Mouse (Mus musculus) intestine, postnatal 0 days (tissue): Measurements from ENCODE around the gene Grifin. TPM values are rescaled to one million over a fixed set of nuclear protein-coding genes. Genes with fewer than 3 reads are reported as not detected.

Source experiments
- ATAC-seq: fragments of 200-750 bp; cut with Nextera tagmentation; 2 replicates; pipeline ENCODE4 v1.8.0; 2017; ENCODE audit warnings: mild to moderate bottlenecking, moderate TSS enrichment, moderate library complexity
- H3K27ac ChIP-seq: fragments of 300-500 bp; sonication (generic); 2 replicates; pipeline ENCODE4 v1.5.1; 2014; ENCODE audit warnings: mild to moderate bottlenecking, low read depth, low read length, moderate library complexity
- H3K27me3 ChIP-seq: fragments of 300-500 bp; sonication (generic); replicated peaks from 2 replicates; pipeline ENCODE4 v1.6.1; 2014; ENCODE audit warnings: low read length, mixed read lengths; ENCODE audit not compliant: control insufficient read depth, insufficient read depth
- H3K36me3 ChIP-seq: fragments of 300-500 bp; sonication (generic); 2 replicates; pipeline ENCODE4 v1.6.1; 2014; ENCODE audit warnings: mild to moderate bottlenecking, moderate library complexity; ENCODE audit not compliant: control insufficient read depth, insufficient read depth
- H3K4me1 ChIP-seq: fragments of 300-500 bp; sonication (generic); replicated peaks from 2 replicates; pipeline ENCODE4 v1.6.1; 2014; ENCODE audit warnings: antibody characterized with exemption, low read length, mixed read lengths; ENCODE audit not compliant: control insufficient read depth, insufficient read depth
- H3K4me2 ChIP-seq: fragments of 300-500 bp; sonication (generic); replicated peaks from 2 replicates; pipeline ENCODE4 v1.6.1; 2014; ENCODE audit warnings: low read depth, mild to moderate bottlenecking, moderate library complexity
- H3K4me3 ChIP-seq: fragments of 300-500 bp; sonication (generic); 2 replicates; pipeline ENCODE4 v1.5.1; 2014; ENCODE audit warnings: low read depth, low read length
- H3K9ac ChIP-seq: fragments of 300-500 bp; sonication (generic); 2 replicates; pipeline ENCODE4 v1.6.1; 2014; ENCODE audit warnings: mild to moderate bottlenecking, low read depth, low read length
- H3K9me3 ChIP-seq: fragments of 300-500 bp; sonication (generic); 2 replicates; pipeline ENCODE4 v1.6.1; 2016; ENCODE audit warnings: mixed run types; ENCODE audit not compliant: control insufficient read depth
- CTCF ChIP-seq: sonication (generic); IDR thresholded peaks from 2 replicates; pipeline ENCODE4 v1.5.1; 2016; ENCODE audit warnings: low read depth, mild to moderate bottlenecking, control low read depth, antibody characterized with exemption, moderate library complexity
- WGBS: fragments of 180-500 bp; shearing (Covaris S2); extraction: QIAGEN DNeasy Blood & Tissue Kit; methylation state at CpG from one replicate; pipeline ENCODE4 v1.1.7; 2014; 5-methylcytosine and 5-hydroxymethylcytosine counted together
- polyA plus RNA-seq: library from polyadenylated mRNA; unstranded; fragments of >200 nt; fragmentation: Nextera tagmentation; extraction: Ambion mirVana; gene quantifications from 2 replicates; pipeline ENCODE4 v1.2.1, GENCODE M21; 2015

The Grifin gene
- polyA plus RNA-seq: 1.1 and 1.5 TPM in 2 replicates

DNA sequence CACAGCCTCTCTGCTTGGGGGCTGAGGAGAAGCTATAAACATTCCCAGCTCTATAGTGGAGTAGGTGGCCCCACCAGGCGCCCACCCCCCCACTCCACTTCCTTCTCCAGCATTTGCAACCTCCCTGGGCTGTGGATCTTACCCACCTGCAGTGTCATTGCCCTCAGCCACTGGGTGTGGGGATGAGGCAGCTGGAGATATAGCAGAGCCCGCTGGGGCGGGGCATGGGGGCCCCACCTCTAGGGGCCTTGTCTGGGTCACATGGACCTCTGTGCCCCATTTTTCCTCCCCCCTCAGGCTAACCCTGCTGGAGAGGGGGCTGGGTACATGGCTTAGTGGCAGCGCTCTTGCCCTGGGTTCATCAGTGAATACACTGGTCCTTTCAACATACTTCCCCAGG lies at the start of gene Grifin:
Grifin (minus strand) TSS at position 176 of the 400 bp plus-strand sequence.
- no peak for TF ChIP-seq CTCF
- no peaks in the 10 kb centered on the region for H3K36me3 ChIP-seq
- 0 out of 2 replicates have a peak, but pooled peaks have one; percentile 12 for ATAC-seq
- no peak within 1 kb of the TSS for H3K9ac ChIP-seq
- H3K4me1 ChIP-seq: peaks cover 5% of the 10 kb centered on the region; the same call in 1 of the 2 replicates
- no peak within 1 kb of the TSS for H3K27ac ChIP-seq
- 63% methylated on average over 4 of the region's 4 CpGs for WGBS
- no peaks in the 10 kb centered on the region for H3K27me3 ChIP-seq
- H3K4me3 ChIP-seq: no peak within 1 kb of the TSS
- no peak within 1 kb of the TSS; the same call in 1 of the 2 replicates for H3K4me2 ChIP-seq
- no peaks in the 10 kb centered on the region for H3K9me3 ChIP-seq

DNA sequence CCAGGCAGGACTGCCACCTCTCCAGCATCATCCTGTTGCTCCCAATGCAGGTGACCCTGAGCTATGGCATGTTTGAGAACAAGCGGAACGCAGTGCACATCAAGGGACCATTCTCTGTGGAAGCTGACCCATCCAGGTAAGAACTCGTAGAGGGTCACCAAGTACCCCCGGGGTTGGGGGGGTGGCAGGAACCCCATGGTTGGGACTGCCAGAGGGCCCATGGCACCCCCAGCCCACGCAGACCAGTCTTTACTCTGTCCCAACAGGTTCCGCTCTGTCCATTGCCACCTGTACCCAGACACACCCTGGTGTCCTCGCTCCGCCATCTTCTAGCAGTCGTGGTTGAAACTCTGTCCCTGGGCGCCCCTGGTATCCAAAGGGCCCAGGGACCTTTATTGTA lies 49.3 kb upstream of the Grifin start:
- whole genome bisulfite sequencing: 91% methylated on average over 10 of the region's 10 CpGs
- no peak overlapping the region for H3K27ac ChIP-seq
- no peak overlapping the region for H3K4me3 ChIP-seq
- H3K9me3 ChIP-seq: no peaks in the 10 kb centered on the region
- TF ChIP-seq CTCF: no peak
- H3K9ac ChIP-seq: no peak overlapping the region
- no peaks in the 10 kb centered on the region; the same call in none of the 2 replicates for H3K27me3 ChIP-seq
- peaks cover 15% of the 10 kb centered on the region; the same call in 1 of the 2 replicates for H3K36me3 ChIP-seq
- ATAC-seq: no peak
- H3K4me1 ChIP-seq: peaks cover 12% of the 10 kb centered on the region
- H3K4me2 ChIP-seq: no peak overlapping the region

DNA sequence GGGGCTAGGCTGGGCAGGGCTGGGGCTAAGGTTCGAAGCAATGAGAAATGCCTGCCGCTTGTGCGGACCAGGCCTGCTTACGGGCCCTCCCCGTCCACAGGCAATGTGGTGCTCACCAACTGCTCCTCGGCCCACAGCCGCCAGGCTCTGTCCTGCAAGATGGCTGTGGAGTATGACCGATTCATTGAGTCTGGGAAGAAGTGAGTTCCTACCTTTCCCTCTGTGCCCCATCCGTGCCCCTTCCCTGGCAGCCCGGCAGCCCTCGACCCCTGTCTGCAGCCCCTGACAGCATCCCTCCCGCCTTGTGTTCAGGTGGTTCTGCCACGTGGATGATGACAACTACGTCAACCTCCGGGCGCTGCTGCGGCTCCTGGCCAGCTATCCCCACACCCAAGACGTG lies 47.3 kb upstream of the Grifin start:
- H3K9ac ChIP-seq: peak overlapping the region; percentile 26; the same call in 1 of the 2 replicates
- H3K4me2 ChIP-seq: peak overlapping the region; percentile 89
- no peaks in the 10 kb centered on the region for H3K9me3 ChIP-seq
- H3K4me3 ChIP-seq: no peak overlapping the region
- H3K27ac ChIP-seq: peak overlapping the region; percentile 50; the same call in 1 of the 2 replicates
- no peak for TF ChIP-seq CTCF
- WGBS: 44% methylated on average over 18 of the region's 18 CpGs
- H3K4me1 ChIP-seq: peaks cover 12% of the 10 kb centered on the region
- H3K27me3 ChIP-seq: no peaks in the 10 kb centered on the region; the same call in none of the 2 replicates
- H3K36me3 ChIP-seq: peaks cover 15% of the 10 kb centered on the region; the same call in 1 of the 2 replicates
- ATAC-seq: no peak

DNA sequence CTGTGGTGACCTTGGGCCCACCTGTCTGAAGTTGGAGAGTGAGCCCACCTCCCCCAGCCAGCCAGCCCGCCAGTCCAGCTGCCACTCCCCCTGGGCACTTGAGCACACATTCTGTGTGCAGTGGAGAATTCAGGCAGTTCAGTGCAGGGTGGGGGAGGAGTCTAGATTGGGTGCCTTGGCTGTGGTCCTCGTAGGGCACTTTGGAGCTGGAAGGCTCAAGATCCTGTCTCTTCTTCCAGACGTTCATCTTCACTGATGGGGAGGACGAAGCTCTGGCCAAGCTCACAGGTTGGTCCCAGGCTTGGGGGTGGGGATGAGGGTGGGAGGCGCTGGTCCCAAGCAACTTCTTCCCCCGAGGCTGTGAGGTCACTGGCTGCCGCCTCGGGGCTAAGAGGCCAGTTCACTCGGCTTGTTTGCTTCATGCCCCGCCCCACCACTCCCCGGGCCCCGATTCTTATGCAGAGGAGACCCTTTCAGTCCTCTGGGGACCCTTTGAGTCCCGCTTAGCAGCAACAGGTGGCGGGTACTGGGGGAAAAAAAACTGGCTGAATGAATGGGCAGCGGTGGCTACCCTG lies 46.8 kb upstream of the Grifin start:
- peaks cover 4% of the 10 kb centered on the region for H3K27me3 ChIP-seq
- TF ChIP-seq CTCF: no peak
- H3K4me2 ChIP-seq: peak overlapping the region; percentile 89
- 22% methylated on average over 15 of the region's 15 CpGs for WGBS
- H3K36me3 ChIP-seq: peaks cover 15% of the 10 kb centered on the region; the same call in 1 of the 2 replicates
- H3K27ac ChIP-seq: peak overlapping the region; percentile 50; the same call in 1 of the 2 replicates
- no peak; the same call in 1 of the 2 replicates for ATAC-seq
- H3K4me1 ChIP-seq: peaks cover 12% of the 10 kb centered on the region
- H3K4me3 ChIP-seq: peak overlapping the region; percentile 60; the same call in 1 of the 2 replicates
- H3K9me3 ChIP-seq: no peaks in the 10 kb centered on the region
- H3K9ac ChIP-seq: peak overlapping the region; percentile 26; the same call in 1 of the 2 replicates

DNA sequence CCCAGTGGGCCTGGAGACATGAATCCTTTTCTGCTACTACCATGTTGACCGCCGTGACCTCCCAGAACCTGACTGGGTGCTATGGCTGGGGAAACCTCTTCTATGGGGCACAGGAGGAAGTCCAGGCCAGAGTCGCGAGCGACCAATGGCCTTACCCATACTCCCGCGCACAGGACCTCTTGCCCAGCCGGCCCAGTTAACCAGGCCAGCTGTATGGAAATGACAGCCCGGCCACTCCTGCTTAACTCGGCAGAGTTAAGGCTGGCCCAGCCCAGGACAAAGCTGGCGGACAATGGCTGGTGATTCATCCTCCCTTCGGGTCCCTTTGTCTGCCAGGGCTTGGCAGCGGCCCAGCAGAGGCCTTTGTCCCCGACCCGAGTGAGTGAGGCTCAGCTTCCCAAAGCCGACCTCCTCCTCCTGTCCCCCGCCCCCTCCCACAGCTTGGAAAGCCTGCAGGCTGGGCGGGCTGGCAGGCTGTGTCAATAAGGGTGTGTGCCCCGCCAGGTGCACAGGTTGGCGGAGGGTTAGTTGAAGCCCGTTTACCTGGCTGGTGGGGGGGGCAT lies 46.2 kb upstream of the Grifin start:
- Histone ChIP-seq H3K4me1 (peaks cover 12% of the 10 kb centered on the region), H3K4me2 (peak overlapping the region; percentile 89), H3K36me3 (peaks cover 15% of the 10 kb centered on the region; the same call in 1 of the 2 replicates), H3K9ac (0 out of 2 replicates have a peak overlapping the region, but pooled peaks have one; percentile 22), H3K27me3 (peaks cover 9% of the 10 kb centered on the region), H3K9me3 (no peaks in the 10 kb centered on the region), H3K27ac (peak overlapping the region; percentile 84), H3K4me3 (peak overlapping the region; percentile 60)
- no peak for TF ChIP-seq CTCF
- 9% methylated on average over 20 of the region's 21 CpGs for WGBS
- peak; percentile 86 for ATAC-seq

DNA sequence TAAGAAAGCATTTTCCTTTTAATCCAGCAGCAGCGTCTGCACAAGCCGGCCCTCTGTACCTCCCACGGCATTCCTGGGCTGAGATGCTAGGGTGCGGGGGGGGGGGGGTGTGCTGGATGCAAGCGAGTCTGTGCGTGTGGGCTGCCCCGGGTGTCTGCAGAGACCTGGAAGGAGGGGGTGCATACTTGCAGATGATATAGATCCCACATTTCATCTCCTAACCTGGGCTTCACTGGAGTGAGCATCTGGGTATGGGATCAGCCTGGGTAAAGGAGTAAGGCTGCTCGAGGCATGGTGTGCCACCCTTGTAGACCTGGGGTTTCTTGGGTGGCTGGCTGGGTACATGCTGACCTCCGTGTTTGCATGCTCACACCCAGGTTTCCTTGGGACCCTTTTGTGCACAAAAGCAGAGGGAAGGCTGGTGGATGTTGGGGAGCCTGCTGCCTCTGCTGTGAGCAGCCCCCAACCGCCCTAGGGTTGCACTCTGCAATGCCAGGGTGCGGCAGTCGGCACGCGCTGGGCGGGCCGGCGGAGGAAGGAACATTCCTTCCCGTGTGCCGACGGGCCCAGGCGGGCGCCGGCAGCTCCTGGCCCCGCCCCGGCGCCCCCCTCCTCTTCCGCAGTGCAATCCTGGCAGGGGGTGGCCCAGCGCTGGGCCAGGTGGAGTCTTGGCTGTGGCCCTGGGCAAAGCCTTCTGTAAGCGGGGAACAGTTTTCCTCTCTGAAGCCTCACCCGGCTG lies 45.6 kb upstream of the Grifin start:
- ATAC-seq: peak; percentile 36
- WGBS: 2% methylated on average over 24 of the region's 30 CpGs
- Histone ChIP-seq H3K36me3 (peaks cover 15% of the 10 kb centered on the region; the same call in 1 of the 2 replicates), H3K27me3 (peaks cover 9% of the 10 kb centered on the region), H3K27ac (peak overlapping the region; percentile 84), H3K9ac (peak overlapping the region; percentile 22; the same call in 1 of the 2 replicates), H3K9me3 (no peaks in the 10 kb centered on the region), H3K4me2 (peak overlapping the region; percentile 89), H3K4me3 (peak overlapping the region; percentile 60), H3K4me1 (peaks cover 12% of the 10 kb centered on the region)
- no peak for TF ChIP-seq CTCF
